Mouse (Mus musculus) colon, adult 2 months (tissue): ENCODE measurements around the gene Qdpr. TPM values are rescaled to one million over a fixed set of nuclear protein-coding genes. Genes with fewer than 3 reads are reported as not detected.

Experiments used
- polyA plus RNA-seq: library from polyadenylated mRNA; depleted of rRNA; stranded (reverse); fragments of >200 nt; gene quantifications from 2 replicates; pipeline ENCODE4 v1.2.3, GENCODE M21; 2012; rRNA removed

Qdpr gene
- polyA plus RNA-seq = 77.5 and 92.5 TPM in 2 replicates

DNA sequence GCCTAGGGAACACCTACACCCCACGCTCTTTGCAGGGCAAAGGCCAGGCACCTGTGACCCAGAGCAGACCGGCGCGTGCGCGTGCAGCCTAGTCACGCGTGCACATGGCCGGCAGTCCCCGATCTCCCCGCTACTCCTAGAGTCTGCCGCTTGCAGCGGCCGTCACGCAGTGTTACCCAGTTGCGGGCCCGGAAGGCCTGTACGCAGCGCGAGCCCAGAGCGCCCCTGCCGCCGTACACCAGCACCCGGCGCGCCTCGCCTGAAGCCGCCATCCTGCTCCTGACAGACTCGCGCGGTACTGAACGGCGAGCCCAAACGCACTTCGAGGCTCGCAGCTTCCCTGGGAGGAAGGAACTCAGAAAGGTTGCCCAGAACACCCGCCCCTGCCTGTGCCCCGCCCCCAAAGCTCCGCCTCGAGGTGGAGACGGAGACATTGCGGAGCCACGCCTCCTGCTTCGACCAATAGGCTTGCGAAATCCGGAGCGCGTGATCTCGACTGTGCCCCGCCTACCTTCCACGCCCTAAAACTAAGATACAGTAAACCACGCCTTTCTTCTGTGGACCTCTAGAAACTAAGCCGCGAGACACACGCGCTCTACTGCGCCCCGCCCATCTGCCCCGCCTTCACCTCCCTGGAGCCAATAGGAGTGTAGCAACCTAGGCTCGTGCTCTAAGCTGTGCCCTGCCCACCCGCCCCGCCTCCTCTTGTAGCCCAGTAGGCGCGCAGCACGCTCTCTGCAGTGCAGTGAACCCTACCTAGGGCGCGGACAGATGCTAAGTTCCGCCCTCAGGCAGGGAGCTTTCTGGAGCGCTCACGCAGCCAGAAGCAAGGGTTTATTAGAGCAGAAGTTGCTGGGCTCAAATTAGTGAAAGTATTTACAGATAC is at the start of gene Qdpr:
Gene Qdpr, minus strand, starts transcription at position 406 of the 886 bp plus-strand sequence.

DNA sequence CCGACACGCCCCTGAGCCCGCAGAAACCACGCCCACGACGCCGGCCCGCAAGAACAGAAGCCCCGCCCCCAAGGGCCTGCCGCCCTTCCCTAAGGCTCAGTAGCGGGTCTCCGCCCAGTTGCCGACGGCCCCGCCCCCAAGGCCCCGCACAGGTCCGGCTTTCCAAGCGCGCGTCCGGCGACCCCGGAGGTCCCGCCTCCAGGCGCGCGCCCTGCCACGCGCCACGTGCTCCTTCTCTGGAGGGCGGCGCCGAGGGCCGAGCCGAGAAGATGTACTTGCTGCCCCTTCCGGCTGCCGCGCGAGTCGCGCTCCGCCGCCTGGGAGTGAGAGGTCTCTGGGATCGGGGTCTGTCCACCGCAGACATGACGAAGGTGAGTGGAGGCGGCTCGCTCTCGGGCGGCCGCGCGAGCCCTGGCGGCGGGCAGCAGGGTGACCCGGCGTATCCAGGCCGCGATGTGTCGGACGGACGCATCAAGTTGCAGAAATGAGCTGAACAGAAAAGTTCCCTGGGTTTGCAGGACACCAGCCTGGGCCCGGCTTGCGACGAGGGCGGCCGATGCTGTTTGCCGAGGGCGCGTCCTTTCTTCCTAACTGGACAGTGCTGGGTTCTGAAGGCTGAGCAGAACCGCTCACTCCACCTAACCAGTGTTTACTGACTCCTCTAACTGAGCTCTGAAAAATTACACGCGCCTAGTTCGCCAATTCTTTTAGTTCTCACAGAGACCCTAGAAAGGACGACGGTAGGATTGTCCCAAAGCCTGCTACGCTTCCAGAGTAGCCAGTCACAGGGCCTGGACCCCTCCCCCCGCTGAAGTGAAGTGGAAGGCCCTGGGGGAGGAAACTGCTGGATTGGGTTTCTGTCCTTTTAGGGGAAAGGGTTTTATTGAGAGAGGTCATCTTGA is 43.4 kb upstream of the Qdpr start, which contains the start of gene Lap3:
Gene Lap3, plus strand, starts transcription at position 184 of the 902 bp plus-strand sequence.

DNA sequence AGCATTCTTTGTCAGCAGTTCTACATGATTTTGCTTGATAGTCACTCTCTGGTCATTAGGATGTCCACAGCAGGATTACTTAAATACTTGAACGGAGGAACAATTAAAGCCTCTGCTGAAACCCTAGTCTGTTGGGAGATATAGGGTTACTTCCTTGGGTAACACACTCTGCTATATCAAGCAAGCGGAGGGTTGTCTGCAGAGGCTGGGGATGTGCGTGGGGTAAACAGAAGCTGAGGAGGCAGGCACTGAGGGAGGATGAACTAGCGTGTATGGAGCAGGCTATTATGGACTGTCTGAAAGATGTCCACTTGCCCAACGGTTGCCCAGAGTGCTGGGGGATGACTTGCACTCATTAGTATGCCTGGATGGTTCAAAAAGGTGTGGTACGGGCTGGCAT is 3.4 kb upstream of the Qdpr start, which contains the start of gene Clrn2:
Gene Clrn2, plus strand, starts transcription at position 301 of the 400 bp plus-strand sequence.

Other genes starting within 250 kb of the Qdpr start
- gene Clrn2, start 3.5 kb upstream of the Qdpr start, polyA plus RNA-seq = not detected in 2 replicates
- gene Lap3, start 43.1 kb upstream of the Qdpr start, polyA plus RNA-seq = 13.1 and 13.4 TPM in 2 replicates
- gene Med28, start 70.0 kb upstream of the Qdpr start, polyA plus RNA-seq = 96.4 and 105 TPM in 2 replicates
- gene Fam184b, start 189.4 kb upstream of the Qdpr start, polyA plus RNA-seq = 0.22 and 0.29 TPM in 2 replicates
- gene Ncapg, start 219.7 kb upstream of the Qdpr start, polyA plus RNA-seq = 0.82 and 0.87 TPM in 2 replicates